Mouse (Mus musculus) urinary bladder, postnatal 36 days (tissue): ENCODE measurements around the gene Sbf1.

Experiments used
- DNase-seq, 2 experiments: peaks; one replicate each; pipeline ENCODE4 v3.0.0; 2022; ENCODE audit warnings: low spot score in 2 of 2, mixed read lengths in 1 of 2

The Sbf1 gene

DNA sequence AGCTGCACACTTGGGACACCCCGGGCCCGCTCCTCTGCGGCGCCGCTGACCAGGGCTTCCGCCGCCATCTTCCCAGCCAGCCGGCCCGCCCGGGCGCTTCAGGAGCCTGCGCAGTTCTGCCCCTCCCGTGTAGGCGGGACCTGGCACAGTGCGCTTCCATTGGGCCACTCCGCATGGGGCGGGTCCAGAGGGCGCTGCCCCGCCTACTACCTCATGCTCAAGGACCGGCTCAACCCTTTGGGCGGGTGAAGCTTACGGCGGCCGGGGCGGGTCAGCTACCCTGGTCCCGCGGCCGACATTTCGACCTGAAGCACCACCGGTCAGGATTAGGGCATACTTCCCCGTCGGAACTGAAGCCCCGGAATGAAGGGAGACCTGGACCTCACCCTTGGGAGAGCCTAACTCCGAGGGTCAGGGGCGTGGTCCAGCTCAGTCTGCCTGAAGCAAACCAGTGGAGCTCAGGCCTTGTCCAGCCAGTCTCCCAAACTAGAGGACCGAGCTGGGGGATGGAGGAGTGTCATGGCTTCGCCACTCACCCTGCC is at the start of gene Sbf1:
Gene Sbf1, minus strand, starts transcription at position 122 of the 542 bp plus-strand sequence.
- peak; percentile 97 to 99 for DNase-seq

GRCm38 (mm10) chr15:89363051-89363450 is 47.9 kb upstream of the Sbf1 start:
- no peak for DNase-seq

DNA sequence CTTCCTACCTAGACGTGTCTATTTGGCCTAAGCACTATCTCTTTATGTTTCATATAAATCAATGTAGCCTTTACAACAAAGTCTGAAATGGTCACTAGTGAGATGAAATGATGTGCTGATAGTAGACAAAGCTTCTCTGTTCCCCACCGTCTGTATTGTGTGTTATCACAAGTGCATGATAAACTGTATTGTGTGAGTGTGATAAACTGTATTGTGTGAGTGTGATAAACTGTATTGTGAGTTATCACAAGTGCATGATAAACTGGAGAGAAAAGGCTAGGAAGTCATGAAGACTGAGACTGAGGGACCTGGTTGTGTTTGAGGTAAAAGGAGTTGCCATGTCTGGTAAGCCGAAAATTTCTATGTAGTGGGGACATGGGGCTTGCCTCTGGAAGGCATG is 43.7 kb upstream of the Sbf1 start:
- no peak for DNase-seq

DNA sequence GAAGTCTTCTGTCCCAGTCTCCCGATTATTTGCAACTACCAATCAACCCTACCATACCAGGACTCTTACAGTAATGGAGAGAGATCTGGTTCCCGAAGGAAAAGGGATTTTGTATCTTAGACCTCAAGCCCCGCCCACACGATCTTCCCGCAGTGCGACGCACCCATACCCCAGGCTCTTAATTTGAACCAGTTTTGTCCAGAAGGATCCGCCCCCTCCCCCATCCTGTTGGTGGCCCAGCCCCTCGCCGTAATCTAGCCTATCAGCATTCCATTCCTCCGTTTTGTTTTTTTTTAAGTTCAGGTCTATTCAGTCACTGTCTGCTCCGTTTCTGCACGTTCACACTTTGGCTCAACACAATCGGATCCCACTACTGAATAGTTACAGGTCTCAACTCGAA is 41.3 kb upstream of the Sbf1 start:
- DNase-seq, result peak; percentile 52 to 69

GRCm38 (mm10) chr15:89355241-89356187 is 40.4 kb upstream of the Sbf1 start, which contains the start of the genes Lmf2 and Ncaph2:
Gene Lmf2, minus strand, starts transcription at chr15:89355659.
Gene Ncaph2, plus strand, starts transcription at chr15:89355719.
- DNase-seq, result peak; percentile 92 to 95

GRCm38 (mm10) chr15:89354455-89354854 is 39.3 kb upstream of the Sbf1 start:
- no peak for DNase-seq

DNA sequence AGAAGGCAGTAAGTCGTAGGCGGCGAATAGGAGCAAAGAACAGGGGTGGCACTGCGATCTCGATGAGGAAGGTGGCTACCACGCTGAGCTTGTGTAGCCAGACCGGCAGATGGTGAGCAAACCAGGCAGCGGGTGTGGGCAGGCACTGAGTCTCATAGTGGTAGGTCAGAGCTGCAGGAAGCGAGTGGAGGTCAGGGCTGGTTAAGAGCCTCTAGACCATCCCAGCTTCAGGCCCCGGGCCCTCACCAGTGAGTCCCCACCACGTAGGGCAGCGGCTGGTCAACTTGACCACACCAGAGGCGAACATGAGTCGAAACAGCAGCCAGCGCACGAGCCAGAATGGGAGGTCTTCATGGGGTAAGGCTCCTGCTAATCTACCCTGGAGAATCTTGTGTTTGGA is 38.7 kb upstream of the Sbf1 start:
- no peak for DNase-seq

GRCm38 (mm10) chr15:89352795-89353194 is 37.7 kb upstream of the Sbf1 start:
- DNase-seq, result no peak

- DNase-seq, result no peak
These were observed 36.9 kb upstream of the Sbf1 start for GRCm38 (mm10) chr15:89352054-89352453.

GRCm38 (mm10) chr15:89351302-89351701 is 36.2 kb upstream of the Sbf1 start:
- no peak for DNase-seq

- DNase-seq, result no peak
These were observed 35.3 kb upstream of the Sbf1 start for GRCm38 (mm10) chr15:89350447-89350846.

DNA sequence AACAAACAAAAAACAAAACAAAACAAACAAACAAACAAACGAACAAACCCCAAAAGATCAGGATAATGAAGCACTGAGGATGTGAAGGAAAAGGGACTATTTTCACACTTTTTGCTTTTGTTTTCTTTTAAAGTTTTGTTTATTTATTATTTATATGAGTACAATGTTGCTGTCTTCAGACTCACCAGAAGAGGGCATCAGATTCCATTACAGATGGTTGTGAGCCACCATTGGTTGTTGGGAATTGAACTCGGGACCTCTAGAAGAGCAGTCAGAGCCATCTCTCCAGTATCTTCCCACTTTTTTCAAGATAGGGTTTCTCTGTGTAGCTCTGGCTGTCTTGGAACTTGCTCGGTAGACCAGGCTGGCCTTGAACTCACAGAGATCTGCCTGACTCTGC is 28.2 kb upstream of the Sbf1 start:
- DNase-seq, result no peak

DNA sequence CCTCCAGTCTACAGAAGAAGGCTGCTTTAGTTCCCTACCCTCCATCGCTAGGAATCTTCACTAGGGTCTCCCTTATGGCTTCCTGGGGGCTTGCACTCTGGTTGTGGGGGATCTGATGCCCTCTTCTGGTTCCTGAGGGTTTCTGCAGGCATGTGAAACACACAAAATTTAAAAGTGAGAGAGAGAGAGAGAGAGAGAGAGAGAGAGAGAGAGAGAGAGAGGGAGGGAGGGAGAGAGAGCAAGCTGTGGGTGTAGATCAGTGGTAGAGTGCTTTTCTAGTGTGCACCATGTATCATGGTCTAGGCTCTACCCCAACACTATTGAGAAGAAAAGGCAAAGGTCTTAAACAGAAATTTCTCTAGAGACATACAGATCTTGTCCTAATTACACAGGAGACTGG is 26.6 kb upstream of the Sbf1 start:
- DNase-seq, result no peak

DNA sequence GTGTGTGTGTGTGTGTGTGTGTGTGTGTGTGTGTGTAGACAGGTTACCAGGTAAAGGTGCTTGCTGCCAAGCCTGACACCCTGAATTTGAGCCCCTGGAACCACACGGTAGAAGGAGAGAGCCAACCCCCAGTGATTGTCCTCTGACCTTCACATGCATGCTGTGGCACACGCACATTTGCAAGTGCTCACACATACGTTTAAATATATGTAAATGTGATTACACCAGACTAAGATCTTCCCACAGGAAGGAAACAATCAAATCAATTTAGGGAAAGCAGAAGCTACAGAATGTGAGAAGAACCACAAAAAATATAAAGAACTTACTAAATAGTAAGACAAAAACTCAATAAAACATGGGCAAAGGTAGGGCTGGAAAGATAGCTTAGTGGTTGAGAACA is 25.0 kb upstream of the Sbf1 start:
- no peak for DNase-seq

GRCm38 (mm10) chr15:89339696-89340095 is 24.6 kb upstream of the Sbf1 start:
- no peak for DNase-seq

DNA sequence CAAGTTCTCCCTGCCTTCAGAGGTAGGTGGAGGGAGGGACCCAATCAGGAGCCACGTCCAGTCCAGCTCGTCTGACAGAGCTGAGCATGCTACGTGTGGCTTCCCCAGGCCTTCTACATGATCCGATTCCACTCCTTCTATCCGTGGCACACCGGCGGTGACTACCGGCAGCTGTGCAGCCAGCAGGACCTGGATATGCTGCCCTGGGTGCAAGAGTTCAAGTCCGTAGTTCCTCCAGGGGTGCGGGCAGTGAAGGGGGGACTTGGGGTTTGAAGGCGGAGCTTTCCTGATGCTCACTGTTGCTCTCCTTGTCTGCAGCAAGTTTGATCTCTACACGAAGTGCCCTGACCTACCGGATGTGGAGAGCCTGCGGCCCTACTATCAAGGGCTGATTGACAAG is 21.3 kb upstream of the Sbf1 start:
- no peak for DNase-seq

GRCm38 (mm10) chr15:89334774-89335537 is 19.8 kb upstream of the Sbf1 start:
- no peak for DNase-seq

DNA sequence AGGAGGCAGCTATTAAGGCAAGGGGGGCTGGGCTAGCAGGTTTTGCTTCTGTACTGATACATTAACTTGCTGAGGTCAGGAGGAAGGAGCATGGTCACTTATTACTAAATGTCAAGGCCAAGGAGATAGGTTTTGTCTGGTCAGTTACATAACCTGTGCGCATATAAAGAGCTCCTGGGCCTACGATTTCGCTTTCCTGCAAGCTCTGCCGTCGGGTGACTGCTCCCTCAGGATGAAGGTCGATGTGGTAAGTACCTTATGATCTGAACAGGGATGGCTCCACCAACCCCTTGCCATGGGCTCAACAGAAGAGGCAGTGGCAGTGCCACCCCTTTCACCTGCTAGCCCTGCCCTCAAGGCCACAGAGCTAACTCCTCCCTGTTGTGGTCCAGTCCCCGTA is 19.2 kb upstream of the Sbf1 start, which contains the start of gene Miox:
Gene Miox, plus strand, starts transcription at position 128 of the 400 bp plus-strand sequence.
- no peak for DNase-seq

- DNase-seq, result no peak
These were observed 11.3 kb upstream of the Sbf1 start for GRCm38 (mm10) chr15:89326441-89326840.

- DNase-seq, result no peak
These were observed 8.5 kb upstream of the Sbf1 start for GRCm38 (mm10) chr15:89323656-89324055.

DNA sequence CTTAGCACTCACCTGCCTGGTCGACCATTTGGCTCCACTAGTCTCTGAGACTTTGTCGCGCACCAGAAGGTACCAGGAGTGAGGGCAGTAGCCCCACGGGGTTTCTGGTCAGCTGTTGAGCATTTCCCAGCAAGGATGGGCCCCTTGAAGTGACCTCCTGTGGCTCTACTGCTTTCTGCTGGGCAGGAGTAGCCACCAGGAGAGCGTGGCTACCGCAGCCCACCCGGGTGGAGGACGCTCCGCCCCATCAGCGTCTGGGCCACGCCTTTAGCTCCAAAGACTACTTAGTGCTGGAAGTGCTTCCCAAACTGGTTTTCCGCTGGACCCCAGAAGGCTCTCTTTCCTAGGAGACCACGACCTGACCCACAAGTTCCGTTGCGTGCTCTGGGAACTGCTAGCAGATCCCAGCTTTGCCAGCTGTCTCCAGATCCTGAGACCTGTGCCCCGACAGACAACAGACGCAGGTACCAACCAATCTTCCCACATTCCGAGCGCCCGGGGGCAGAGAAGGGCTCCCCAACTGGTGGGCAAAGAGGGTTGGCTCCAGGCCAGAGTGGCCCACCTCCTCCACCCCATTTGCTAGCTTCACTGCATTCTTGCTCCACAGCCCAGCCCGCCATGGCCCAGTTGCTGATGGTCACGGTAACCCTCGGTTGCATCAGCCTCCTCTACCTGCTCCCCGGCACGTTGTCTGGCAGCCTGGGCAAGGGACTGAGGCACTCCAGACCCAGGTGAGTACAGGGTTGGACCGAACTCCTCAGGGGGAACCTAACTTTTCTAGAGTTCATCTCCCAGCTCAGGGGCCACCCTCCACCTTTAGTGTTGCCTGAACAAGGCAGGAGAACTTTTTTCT is 7.8 kb upstream of the Sbf1 start, which contains the start of gene Adm2:
Gene Adm2, plus strand, starts transcription at position 51 of the 853 bp plus-strand sequence.
- DNase-seq, result no peak
